Mouse (Mus musculus) gastrocnemius, postnatal 10 days (tissue): Measurements from ENCODE around the gene Sowaha. TPM values are rescaled to one million over a fixed set of nuclear protein-coding genes. Genes with fewer than 3 reads are reported as not detected.
A peak's percentile ranks its signal among the peaks of the same experiment; 100 is the strongest.

ENCODE experiments used
- DNase-seq: peaks from one replicate; pipeline ENCODE4 v3.0.0; 2021; ENCODE audit warnings: mixed read lengths
- long read RNA-seq, 2 experiments: library from polyadenylated mRNA; stranded (forward); transcript quantifications; one replicate each; pipeline ENCODE4 v2.0.0; 2021
- total RNA-seq, 2 experiments: library from RNA; stranded (reverse); gene quantifications; 2 replicates each; pipeline ENCODE4 v1.2.3; 2021

Sowaha gene
- total RNA-seq, result under 1 TPM; 0.23 to 0.27 TPM
- long read RNA-seq, experiment 1, result 0 reads
- long read RNA-seq, experiment 2, partial matches to known transcripts, result 0 of 2 reads
- long read RNA-seq, experiment 2, other reads (novel, unspliced or antisense), result 0 of 2 reads

GRCm38 (mm10) chr11:53479783-53480301 lies at the start of gene Sowaha, which contains the start of gene Gm9945:
Gene Sowaha, minus strand, starts transcription at chr11:53480274.
Gene Gm9945, plus strand, starts transcription at chr11:53480166.
- DNase-seq, result no peak

- peak; percentile 68 for DNase-seq
Observed at GRCm38 (mm10) chr11:53529253-53529557, 49.1 kb upstream of the Sowaha start.

GRCm38 (mm10) chr11:53528397-53529252 lies 48.6 kb upstream of the Sowaha start:
- no peak for DNase-seq

GRCm38 (mm10) chr11:53525461-53525860 lies 45.4 kb upstream of the Sowaha start:
- no peak for DNase-seq

- DNase-seq, result no peak
Observed at GRCm38 (mm10) chr11:53524905-53525304, 44.8 kb upstream of the Sowaha start.

GRCm38 (mm10) chr11:53523545-53524405 lies 43.7 kb upstream of the Sowaha start:
- DNase-seq, result no peak

GRCm38 (mm10) chr11:53522930-53523329 lies 42.9 kb upstream of the Sowaha start:
- no peak for DNase-seq

- no peak for DNase-seq
Observed at GRCm38 (mm10) chr11:53522362-53522761, 42.3 kb upstream of the Sowaha start.

GRCm38 (mm10) chr11:53521821-53522131 lies 41.7 kb upstream of the Sowaha start:
- DNase-seq, result no peak

- DNase-seq, result no peak
Observed at GRCm38 (mm10) chr11:53521120-53521820, 41.2 kb upstream of the Sowaha start.

GRCm38 (mm10) chr11:53520122-53520978 lies 40.3 kb upstream of the Sowaha start:
- DNase-seq, result peak; percentile 43

GRCm38 (mm10) chr11:53519207-53520121 lies 39.4 kb upstream of the Sowaha start, which contains the start of gene Sept8:
Gene Sept8, plus strand, starts transcription at chr11:53519257.
- peak; percentile 68 for DNase-seq

GRCm38 (mm10) chr11:53518759-53519158 lies 38.7 kb upstream of the Sowaha start:
- no peak for DNase-seq

- no peak for DNase-seq
Observed at GRCm38 (mm10) chr11:53516775-53517627, 36.9 kb upstream of the Sowaha start.

- DNase-seq, result no peak
Observed at GRCm38 (mm10) chr11:53510351-53510750, 30.3 kb upstream of the Sowaha start.

GRCm38 (mm10) chr11:53508591-53508990 lies 28.5 kb upstream of the Sowaha start:
- no peak for DNase-seq

- peak; percentile 42 for DNase-seq
Observed at GRCm38 (mm10) chr11:53508152-53508551, 28.1 kb upstream of the Sowaha start.

GRCm38 (mm10) chr11:53507098-53507805 lies 27.2 kb upstream of the Sowaha start:
- no peak for DNase-seq
